Mouse (Mus musculus) retina, postnatal 1 day (tissue): ENCODE data around the gene Ugt1a2.
"Not testable (repeated sequence)": the region's sequence is repeated elsewhere in the genome, so short reads cannot be mapped to it uniquely, and the experiment has no call there.

ENCODE experiments used
- DNase-seq: peaks from one replicate; pipeline ENCODE4 v3.0.0-alpha.2; 2012

Gene Ugt1a2

GRCm38 (mm10) chr1:88200456-88200855 lies at the start of gene Ugt1a2:
Gene Ugt1a2 (plus strand): TSS chr1:88200601.
- DNase-seq: no peak

- no peak for DNase-seq
Observed at GRCm38 (mm10) chr1:88158430-88158829, 42.0 kb upstream of the Ugt1a2 start.

- no peak for DNase-seq
Observed at GRCm38 (mm10) chr1:88165711-88166110, 34.7 kb upstream of the Ugt1a2 start, which contains the start of gene Ugt1a5. Gene Ugt1a5 (plus strand): TSS chr1:88166012.

- not testable (repeated sequence) for DNase-seq
Observed at GRCm38 (mm10) chr1:88172190-88172589, 28.2 kb upstream of the Ugt1a2 start.

GRCm38 (mm10) chr1:88179657-88180056 lies 20.7 kb upstream of the Ugt1a2 start:
- no peak for DNase-seq

- no peak for DNase-seq
Observed at GRCm38 (mm10) chr1:88186325-88186935, 14.0 kb upstream of the Ugt1a2 start.

- no peak for DNase-seq
Observed at GRCm38 (mm10) chr1:88192136-88192535, 8.3 kb upstream of the Ugt1a2 start.

- no peak for DNase-seq
Observed at GRCm38 (mm10) chr1:88195687-88196086, 4.7 kb upstream of the Ugt1a2 start.

GRCm38 (mm10) chr1:88197443-88197842 lies 3.0 kb upstream of the Ugt1a2 start:
- DNase-seq: no peak

- peak; percentile 1 for DNase-seq
Observed at GRCm38 (mm10) chr1:88199996-88200395, 405 bp upstream of the Ugt1a2 start.

GRCm38 (mm10) chr1:88205294-88205922 lies 5.0 kb downstream of the Ugt1a2 start, which contains the start of gene Dnajb3:
Gene Dnajb3 (minus strand): TSS chr1:88205782.
- peak; percentile 90 for DNase-seq

GRCm38 (mm10) chr1:88206843-88207479 lies 6.6 kb downstream of the Ugt1a2 start:
- DNase-seq: no peak

- DNase-seq: no peak
Observed at GRCm38 (mm10) chr1:88211812-88212211, 11.4 kb downstream of the Ugt1a2 start, which contains the start of gene Ugt1a1. Gene Ugt1a1 (plus strand): TSS chr1:88211959.

GRCm38 (mm10) chr1:88212341-88213045 lies 12.1 kb downstream of the Ugt1a2 start:
- peak; percentile 6 for DNase-seq

- peak; percentile 1 for DNase-seq
Observed at GRCm38 (mm10) chr1:88213061-88213460, 12.7 kb downstream of the Ugt1a2 start.

GRCm38 (mm10) chr1:88213766-88214461 lies 13.5 kb downstream of the Ugt1a2 start:
- DNase-seq: peak; percentile 12

- peak; percentile 12 for DNase-seq
Observed at GRCm38 (mm10) chr1:88214462-88214952, 14.1 kb downstream of the Ugt1a2 start.

- DNase-seq: peak; percentile 10
Observed at GRCm38 (mm10) chr1:88215466-88216380, 15.3 kb downstream of the Ugt1a2 start.

GRCm38 (mm10) chr1:88216551-88216950 lies 16.1 kb downstream of the Ugt1a2 start:
- DNase-seq: peak; percentile 13

- peak; percentile 9 for DNase-seq
Observed at GRCm38 (mm10) chr1:88217144-88217543, 16.7 kb downstream of the Ugt1a2 start.

GRCm38 (mm10) chr1:88217576-88217975 lies 17.2 kb downstream of the Ugt1a2 start:
- peak; percentile 9 for DNase-seq
